Mouse (Mus musculus) stomach, postnatal 0 days (tissue): Measurements from ENCODE around the gene Itga8.

Experiments
- CTCF ChIP-seq: IDR thresholded peaks from 2 replicates; pipeline ENCODE4 v1.5.1; 2016; ENCODE audit warnings: antibody characterized with exemption, low read depth, mild to moderate bottlenecking, moderate library complexity
- EP300 ChIP-seq: optimal IDR thresholded peaks from 2 replicates; pipeline ENCODE3; 2016; ENCODE audit warnings: antibody characterized with exemption

DNA sequence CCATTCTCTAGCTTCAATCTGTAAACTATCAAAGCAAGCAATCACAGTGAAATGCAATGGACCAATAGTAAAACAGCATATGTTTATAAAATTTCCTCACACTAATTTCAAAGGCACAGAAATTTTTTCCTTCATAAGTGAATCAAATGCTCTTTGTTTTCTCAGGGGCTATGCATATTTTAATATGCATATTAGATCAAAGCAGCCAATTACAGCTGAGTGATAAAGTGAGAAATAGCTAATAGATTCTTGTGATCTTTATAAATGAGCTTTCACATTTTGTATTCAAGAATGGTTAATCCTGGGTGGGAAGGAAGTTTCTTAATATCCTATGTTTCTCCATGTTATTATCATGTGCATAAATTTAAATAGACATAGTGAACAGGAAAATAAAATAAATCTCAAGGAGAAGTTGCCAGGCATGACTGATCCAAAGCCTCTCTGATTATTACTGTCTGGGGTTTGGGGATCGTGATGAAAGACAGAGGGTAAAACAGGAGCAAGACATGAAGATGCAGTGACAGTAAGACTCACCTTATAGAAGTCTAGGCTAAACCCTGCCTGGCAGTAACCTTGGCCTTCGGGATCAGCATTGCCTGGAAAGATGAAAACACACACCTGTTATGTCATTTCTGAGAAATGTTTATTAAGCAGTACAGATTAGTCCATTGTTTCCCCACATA, 44.9 kb downstream of the Itga8 start:
- TF ChIP-seq CTCF (no peak), EP300 (no peak)
